Mouse (Mus musculus) 3T3-L1 (cell line): ENCODE data around the gene Klhdc4.

Experiments
- DNase-seq: peaks from one replicate; pipeline ENCODE4 v3.0.0-alpha.2; 2015; ENCODE audit warnings: low read depth, low spot score

The Klhdc4 gene

DNA sequence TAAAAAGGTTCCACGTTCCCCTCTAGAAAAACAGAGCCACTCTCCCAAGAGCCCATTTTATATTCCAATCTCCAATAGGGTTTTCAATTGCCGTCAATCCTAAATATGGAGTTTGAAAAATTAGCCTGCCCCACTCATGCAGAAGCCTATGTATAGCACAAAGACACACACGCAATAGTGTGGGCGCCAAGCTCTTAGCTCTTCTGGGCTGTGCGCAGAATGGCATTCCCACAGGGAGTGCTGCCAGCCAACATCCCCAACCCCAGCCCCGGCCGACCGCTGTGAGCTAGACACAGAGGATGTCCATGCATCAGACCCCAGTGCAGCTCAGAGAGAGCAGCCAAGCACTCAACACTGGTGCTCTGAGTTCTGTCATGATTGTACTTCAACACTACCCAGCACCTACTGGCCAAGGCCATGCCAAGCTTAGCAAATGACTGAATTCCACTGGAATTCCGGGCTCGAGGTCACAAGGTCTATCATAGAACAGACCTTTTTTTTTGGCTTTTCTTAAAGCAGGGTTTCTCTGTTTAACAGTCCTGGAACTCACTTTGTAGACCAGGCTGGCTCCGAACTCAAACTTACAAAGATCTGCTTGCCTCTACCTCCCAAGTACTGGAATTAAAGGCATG lies 19.7 kb downstream of the Klhdc4 start:
- DNase-seq, result no peak

DNA sequence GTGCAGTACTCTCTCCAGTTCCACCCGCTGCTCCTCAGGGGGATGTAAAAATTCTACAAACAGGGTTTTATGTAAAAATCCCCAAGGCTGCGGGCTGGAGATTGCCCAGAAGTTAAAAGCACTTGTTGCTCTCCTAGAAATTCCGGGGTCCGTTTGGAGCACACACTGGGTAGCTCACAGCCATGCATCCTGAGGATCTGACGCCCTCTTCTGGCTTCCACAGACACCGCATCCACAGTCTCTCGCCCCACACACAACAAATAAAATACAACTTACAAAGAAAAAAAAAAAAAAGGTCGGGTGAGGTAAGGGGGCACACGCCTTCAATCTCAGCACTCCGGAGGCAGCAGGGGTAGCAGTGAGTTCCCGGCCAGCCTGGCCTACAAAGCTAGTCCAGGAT lies 21.3 kb downstream of the Klhdc4 start:
- no peak for DNase-seq

DNA sequence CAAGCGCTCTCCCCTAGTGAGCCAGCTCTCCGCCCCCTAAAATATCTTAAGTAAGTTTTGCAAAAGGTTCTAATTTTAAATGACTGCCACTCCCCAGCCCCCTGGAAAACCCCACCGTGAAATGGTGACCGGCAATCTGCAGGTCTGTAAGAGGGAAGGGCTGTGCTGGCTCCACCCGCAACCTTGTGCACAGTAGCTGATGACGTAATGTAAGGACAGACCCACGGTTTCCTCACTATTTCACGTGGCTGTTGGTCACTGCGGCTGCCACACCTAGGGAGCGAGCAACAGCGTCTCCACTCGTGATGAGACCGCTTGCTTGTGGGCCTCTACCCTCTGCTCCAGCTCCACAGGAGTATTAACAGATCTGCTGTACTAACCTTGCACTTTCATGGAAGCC lies 23.2 kb downstream of the Klhdc4 start:
- DNase-seq, result no peak

DNA sequence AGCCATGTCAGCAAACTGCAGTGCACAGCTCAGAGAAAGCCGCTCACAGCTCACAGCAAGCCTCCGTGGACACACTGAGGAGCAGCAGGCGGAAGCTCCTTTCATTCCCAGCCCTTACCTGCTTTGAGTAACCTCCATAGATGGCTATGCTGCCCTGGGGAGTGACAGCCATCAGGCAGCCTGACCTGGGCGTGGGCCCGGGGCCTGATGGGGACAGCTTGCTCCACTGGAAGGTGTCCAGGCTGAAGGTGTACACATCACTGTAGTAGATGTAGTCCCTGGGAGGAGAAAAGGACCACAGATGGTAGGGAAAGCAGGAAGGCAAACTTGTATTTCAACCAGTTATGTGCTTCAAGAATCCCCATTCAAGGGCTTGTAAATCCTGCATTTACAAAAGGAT lies 24.5 kb downstream of the Klhdc4 start:
- DNase-seq, result no peak

DNA sequence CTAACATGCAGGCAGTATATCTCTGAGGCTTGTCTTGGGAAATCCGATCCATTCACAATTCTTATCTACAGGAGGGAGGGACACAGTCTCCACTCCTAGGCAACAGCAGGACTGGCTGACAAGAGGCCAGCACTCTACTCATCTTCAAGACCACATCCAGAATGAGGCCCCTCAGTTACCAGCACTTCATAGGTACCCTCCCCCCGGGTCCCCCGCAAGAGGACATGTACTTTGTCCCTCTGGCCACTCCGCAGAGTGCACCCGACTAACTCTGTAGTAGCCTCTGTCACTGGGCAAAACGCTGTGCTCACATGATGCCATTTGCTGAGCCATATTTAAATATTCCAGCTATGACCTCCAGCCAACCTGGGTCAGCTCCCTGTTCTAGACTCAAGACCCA lies 31.0 kb downstream of the Klhdc4 start:
- DNase-seq, result no peak

DNA sequence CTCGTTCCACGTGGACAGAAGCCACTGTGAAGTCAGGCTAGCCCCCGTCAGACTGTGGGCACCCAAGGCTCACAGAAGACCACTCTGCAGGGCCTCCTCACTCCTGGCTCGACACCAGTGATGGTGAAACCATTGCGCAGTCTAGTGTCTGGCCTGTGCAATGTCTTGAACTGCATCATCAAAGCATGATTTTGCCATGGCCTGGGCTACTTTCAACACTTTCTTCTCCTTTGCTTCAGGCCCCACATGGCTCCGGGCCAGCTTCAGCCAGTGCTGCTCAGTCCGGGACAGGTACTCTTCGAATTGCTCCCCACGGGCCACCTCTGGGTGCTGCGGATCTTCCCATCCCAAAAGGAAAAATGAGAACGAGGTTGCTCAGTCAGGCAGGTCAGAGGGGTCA lies 33.0 kb downstream of the Klhdc4 start:
- DNase-seq, result no peak

DNA sequence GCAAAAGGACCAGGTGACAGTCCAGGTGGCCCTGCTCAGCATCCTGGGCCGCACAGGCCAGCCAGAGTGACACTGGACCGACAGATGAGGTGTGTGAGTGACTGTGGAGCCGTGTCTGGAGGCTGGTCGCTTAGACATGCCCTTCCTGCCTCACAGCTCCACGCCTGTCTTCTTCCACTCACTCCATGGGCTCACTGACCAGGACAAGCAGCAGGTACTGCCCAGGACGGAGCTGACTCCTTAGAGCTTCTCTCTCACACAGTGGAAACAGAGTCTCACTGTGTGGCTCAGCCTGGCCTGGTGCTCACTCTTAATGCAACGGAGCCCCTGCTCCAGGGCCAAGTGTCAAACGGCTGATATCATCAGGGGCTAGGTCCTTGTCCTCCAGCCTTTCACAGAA lies 33.9 kb downstream of the Klhdc4 start:
- no peak for DNase-seq

DNA sequence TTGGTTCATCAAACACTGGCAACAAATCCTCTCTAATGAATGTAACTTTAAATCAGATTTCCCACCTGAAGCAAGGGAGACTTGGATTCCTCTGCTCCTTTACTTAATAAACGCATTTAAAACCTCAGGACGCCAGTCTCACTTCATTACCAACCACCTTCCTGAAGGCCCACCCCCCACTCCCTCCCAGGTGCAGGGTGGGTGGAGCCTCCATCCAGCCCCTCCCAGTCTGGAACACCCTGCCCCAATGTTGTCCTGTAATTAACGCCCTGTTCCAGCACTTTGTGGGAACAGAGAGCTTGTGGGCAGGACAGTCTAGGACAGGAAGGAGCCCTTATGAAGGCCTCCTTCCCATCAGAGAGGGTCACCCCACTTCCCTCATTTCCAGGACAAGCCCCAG lies 35.2 kb downstream of the Klhdc4 start:
- DNase-seq, result no peak

DNA sequence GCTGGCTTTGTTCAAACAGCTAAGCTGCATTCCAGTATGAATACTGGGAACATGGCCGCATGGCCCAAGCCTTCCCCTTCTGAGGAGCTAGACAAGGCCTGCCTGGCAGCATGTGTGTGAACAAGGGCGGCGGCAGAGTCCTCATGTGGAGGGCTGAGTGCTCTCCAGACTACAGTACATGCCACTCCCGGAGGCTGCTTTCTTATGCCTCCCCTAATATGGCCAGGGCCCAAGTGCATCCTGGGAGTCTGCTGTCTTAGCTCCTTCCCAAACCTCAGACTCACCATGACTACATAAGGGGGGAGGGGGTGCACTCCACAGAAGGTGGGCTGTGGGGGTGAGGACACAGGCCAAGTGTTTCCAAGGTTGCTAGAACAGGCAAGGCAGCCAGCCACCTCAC lies 36.7 kb downstream of the Klhdc4 start:
- DNase-seq, result no peak

DNA sequence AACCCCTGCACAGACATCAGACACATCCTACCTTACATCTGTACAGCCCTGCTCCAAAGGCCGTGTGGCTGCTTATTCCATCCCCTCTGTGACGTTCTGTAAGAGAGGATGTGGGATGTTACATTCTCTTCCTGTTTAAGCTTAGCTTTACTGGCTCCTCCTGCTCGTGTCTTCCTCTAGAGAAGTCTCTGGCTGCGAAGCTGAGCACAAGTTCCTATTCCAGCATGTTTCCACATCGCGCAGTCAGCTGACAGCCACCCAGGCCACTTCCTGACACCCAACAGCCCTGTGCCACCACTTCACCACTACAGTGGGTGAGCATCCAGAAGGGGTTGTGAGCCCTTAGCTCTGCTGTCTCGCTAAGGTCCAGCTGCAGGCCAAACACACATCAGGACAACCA lies 37.2 kb downstream of the Klhdc4 start:
- DNase-seq, result no peak

DNA sequence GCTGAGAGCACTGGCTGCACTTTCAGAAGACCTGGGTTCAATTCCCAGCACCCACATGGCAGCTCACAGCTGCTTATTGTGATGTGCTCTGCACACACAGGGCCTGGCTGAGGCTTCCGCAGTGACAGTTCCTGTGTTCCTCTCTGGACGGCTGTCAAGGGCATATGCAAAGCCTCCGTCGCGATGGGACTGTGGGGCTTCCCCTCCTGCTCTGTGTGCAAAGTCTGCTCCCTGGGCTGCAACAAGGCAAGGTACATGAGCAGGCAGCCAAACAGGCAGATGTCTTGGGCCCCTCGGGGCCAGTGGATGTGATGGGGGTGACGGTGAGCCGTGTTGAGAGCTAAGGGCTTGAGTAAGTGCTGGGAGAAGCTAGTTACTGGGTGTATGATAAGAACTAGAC lies 40.6 kb downstream of the Klhdc4 start:
- DNase-seq, result no peak

DNA sequence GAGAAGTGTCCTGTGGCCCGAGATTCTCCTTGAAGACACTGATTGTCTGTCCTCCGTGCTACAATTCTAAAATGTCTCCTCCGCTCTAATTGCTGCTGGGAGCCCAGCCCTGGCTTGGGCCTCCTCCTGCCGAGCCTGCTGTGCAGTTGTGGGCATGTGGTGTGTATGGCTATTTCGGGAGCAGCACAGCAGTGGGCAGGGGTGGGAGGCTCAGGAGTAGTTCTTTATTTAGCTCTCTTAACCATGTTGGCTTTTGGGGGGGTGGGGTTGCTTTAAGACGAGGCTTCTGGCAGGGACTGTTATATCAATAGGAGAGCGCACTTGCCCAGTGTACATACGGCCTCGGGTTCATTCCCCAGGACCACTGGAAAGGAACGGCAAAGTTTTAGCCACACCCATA lies 42.8 kb downstream of the Klhdc4 start:
- no peak for DNase-seq

DNA sequence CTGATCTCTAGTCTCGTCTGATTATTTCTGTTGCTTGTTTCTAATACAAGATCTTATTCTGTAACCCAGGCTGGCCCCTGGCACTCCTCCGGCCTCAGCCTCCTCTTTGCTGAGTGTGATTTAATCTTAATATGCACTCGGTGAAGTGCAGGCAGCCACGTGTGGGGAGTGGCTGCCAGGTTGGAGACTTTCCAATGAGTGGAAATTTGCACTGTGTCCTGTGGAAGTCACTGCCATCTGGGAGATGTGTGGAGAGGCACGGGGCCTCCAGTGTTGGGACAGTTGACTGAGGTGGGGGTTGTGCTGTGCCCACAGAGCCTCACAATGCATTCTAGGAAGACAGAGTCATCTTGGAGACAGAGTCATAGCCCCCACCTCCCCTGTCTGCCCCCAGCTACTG lies 46.9 kb downstream of the Klhdc4 start:
- no peak for DNase-seq

DNA sequence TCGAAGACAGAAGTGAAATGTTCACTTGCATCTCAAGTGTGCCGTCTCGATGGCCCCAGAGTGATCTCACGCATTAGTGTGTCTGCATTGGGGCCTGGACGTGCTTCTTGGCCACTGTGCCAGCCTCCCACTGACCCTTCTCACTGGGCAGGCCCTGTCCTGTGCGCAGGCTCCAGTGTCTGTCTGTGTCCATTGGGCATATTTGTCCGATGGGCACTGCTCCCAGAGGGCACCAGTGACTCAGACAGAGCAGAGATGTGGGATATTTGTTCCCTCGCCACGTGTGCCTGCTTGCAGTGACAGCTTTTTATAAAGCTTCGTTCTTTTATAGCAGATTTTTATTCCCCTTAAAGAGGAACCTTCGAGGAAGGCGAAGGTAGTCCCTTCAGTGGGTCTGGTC lies 55.5 kb downstream of the Klhdc4 start:
- no peak for DNase-seq

DNA sequence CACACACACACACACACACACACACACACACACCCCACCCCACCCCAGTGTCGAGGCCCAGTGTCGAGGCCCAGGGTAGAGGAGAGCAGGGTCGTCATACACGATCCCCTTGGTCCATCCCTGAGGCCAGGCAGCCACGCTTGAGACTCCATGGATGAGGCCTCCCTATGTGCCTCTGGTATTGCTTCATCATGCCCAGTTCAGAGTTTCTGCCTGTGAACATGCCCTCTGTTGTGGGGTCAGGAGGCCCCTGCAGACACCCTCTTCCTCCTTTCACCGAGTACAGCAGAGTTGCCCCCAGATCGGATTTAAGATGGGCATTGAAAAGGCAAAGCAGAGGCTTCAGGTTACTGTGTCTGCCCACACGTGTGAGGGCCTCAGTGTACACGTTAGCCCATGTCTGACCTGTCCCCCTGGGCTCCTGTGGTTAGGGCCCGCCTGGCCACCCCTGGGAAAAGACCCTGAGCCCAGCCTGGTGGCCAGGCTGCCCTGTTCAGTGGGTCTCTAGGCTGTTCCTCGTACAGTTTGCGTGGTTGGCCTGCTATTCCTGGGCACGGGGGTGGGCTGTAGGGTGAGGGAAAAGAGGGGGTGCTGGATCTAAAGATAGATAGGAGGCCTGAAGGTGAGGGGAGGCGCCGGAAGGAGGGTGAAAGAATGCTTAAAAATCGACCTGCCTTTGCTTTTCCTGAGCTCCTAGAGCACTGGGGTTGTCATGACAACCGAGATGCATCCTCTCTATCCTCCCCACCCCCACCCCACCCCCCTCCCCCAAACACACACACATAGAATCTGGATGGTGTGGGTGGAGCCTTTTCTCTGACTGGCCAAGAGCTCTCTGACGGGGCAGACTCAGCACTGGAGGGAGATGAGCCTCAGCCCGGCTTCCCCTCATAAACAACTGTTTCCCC lies 58.3 kb downstream of the Klhdc4 start:
- no peak for DNase-seq

DNA sequence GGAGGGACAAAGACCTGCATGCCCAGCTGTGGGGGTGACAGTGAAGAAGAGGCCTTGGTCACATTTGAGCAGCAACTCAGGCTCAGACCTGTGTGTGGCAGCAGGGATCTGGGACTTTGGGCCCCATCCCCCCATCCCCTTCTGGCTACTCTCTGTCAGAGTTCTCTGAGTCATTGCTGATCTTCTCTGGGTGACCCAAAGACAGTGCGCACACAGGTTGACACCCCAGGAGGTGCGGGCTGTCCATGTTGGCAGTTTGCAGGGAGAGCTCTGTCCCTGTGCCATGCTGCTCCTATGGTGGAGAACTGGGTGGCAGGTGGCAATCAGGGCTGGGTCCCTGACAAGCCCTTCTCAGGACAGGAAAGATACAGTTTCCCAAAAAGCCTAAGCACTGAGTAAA lies 59.7 kb downstream of the Klhdc4 start:
- no peak for DNase-seq

DNA sequence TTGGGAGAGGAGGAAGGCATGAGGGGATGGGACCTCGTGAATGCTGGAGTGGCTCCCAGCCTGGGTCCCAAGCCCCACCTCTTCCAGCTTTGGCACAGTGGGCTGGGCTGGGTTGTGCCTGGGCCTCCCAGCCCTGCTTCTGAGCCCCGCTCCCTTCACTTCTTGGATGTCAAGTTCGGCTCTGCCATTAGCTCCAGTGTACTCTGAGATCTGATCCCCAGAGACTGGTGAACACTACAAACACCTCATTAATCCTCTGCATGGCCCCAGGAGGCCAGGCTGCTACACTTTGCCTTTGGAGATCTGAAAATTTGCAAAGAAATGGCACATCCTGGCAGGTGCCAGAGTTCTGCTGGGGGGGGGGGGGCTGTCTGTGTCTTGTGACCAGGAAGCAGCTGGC lies 60.3 kb downstream of the Klhdc4 start:
- DNase-seq, result no peak

DNA sequence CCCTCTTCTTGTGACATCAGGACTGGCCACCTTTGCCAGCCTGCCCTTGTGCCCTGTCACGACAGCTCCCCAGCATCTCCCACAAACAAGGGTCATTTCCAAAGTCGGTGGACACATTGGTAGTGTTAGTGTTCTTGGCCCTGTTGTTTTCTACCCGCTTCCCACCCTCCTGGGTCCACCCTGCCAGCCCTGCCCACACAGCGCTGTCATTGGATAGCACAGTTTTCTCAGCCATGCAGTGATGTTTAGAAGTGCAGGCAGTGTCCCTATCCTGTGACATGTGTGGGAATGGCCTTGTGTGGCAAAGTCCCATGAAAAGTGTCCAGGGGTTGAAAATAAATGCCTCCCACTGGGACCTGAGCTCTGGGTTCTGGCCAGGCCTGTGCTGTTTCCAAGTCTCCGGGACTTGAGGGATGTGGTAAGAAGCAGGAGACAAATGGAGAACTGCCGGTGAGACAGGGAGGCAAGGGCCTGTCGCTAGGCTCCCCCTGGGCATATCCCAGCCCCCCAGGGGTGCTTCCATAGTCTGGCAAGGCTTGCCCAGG lies 63.7 kb downstream of the Klhdc4 start:
- no peak for DNase-seq

DNA sequence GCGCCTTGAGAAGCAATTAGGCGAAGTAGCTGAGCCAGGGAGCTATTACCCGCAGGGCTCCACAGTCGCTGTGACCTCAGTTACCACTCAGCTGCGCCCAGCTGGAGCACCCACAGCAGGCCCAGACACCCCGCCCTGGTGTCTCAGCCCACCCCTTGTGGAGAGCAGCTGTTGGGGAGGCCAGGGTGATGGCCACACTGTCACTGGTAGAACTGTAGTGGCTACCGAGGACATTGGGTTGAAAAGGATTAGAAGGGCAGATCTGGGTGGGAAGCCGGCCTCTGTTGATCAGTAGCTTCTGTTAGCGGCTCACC lies 65.7 kb downstream of the Klhdc4 start:
- no peak for DNase-seq

DNA sequence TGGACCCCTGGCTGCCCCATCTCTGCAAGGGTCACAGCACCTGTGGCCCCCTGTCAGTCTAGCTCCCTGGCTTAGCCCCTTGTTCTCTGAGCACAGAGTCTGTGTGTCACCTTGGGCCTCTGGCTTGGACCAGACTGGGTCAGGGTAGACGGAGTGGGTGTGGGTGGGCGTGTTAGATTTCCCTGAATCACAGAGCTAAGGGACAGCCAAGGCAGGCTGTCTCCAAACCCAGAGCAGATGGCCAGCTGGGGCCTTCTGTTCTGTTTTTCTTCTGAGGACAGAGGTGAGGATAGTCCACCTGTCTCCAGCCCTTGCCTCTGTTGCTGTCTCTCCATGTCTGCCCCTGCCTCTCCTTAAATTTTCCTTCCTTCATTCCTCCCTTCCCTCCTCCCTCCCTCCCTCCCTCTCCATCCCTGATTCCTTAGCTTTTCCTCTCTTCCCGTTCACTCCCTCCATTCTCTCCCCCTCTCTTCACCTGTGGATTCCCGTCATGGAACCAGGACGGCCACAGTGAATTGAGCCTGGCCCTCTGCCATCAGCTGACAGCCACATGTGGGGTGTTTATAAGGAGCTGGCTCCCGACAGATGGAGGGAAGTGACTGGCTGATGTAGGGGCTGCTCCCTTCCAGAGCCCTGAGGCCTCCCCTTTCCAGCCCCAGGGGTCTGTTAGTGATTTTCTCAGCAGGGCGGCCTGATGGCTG lies 66.2 kb downstream of the Klhdc4 start:
- DNase-seq, result no peak

DNA sequence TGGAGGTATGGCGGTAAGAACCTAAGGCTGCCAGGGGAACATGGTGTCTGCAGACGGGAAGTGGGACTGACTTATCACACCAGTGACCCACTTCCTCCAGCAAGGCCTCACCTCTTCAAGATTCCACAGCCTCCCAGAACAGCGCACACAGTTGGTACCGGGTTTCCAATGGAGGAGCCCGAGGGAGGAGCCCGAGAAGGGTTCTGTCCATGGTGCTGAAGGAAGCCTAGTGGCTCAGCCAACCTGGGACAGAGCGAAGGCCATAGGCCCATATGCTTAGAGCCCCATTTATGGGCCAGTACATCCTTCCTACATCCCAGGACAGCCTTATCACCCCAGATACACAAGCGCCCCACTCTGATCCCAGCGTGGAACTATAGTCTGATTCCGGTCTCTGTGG lies 67.9 kb downstream of the Klhdc4 start:
- peak; percentile 38 for DNase-seq

DNA sequence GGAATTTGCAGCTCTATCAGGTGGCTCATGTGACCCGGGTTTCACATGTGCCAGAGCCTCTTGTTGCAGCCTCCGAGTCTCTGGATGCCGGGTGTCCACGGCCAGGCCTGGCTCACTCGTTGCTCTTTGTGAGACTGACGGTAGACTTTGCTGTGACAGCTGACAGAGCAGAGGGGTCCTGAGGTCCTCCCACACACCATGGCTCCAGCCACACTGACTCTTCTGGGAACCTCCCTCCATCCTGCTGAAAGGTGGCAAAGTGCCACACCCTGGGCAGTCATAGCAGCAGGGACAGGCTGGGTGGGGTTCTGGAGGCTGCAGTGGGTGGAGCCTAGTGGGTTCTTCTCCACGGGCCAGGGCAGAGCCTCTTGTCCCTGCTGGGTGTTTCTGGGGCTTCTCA lies 68.9 kb downstream of the Klhdc4 start:
- DNase-seq, result no peak

DNA sequence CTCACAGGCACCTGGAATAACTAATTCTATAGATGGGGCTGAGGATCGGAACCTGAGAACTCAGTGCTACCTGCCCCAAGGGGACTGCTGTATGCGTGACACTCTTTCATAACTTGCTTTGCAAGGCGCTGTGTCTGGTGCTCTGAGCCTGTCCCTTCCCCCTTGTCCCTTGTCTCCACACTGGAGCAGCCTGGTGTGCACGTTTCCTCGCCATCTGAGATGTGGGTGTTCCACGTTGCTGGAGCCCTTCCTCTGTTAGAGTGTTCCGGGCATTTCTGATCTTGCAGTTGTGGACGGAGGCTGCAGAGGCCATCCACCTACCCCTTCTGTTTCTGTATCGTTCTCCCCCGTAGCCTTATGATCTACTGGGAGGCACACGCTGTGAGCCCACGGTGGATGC lies 70.9 kb downstream of the Klhdc4 start:
- DNase-seq, result no peak
